Mouse (Mus musculus) spleen, postnatal 4 days (tissue): Measurements from ENCODE around the gene Oxnad1.

Experiments used
- DNase-seq, 2 experiments: peaks; one replicate each; pipeline ENCODE4 v3.0.0; 2022; ENCODE audit warnings: low spot score in 2 of 2

Gene Oxnad1

GRCm38 (mm10) chr14:32145401-32145800, 60.2 kb downstream of the Oxnad1 start:
- DNase-seq, result peak; percentile 43 to 69

GRCm38 (mm10) chr14:32145809-32146511, 60.8 kb downstream of the Oxnad1 start:
- peak; percentile 71 to 72 for DNase-seq

DNA sequence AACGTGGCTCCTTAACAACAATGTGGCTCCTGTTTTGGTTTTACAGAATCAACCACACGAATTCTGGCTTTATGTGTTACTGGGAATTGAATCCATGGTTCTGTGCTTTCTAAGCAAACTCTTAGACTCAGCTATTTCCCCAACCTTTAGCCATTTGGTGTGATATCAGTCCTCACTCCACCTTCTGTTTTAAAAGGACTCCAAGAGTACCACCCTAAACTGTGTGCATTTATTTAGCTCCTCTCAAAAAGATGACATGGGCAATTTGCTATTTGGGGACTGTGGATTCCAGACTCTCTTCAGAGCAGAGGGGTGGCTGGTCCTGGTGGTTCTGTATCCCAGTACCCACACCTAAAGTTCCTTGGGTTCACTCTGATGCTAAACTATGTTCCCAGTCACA, 61.4 kb downstream of the Oxnad1 start:
- no peak for DNase-seq

GRCm38 (mm10) chr14:32150872-32151271, 65.7 kb downstream of the Oxnad1 start:
- no peak for DNase-seq

DNA sequence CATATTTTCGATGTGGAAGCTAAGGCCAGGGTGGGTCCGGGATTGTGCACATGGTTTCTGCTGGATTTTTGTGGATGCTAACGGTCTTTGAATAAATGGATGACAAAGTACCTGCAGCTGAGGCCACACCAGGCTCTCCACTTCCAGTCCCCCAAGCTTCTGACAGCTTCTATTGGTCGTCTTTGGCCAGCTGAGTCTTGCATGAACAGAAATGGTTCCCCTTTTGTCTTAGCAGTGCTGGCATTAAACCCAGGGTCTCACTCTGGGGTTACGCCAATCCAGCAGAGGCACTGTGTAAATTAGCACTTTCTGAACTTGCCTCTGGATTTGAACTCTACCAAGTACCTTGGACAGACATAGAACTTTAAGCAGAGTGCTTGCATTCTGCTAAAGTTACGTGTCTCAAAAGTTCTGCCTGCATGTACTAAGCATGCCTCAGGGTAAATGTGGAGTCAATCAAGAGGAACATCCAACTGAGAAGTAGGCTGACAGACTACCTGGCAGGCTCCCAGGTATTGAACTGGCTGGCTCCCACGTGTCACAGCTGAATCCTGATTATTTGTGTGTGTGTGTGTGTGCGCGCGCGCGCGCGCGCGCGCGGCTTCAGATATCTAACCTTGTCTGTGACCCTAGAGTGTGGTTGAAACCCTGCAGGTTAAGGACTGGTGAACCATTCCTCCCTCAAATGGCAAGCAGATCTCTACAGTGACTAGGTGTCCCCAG, 67.2 kb downstream of the Oxnad1 start:
- DNase-seq, result no peak
